Mouse (Mus musculus) cortical plate, adult 2 months (tissue): ENCODE results near the gene Mbtps1.

Source experiments
- CTCF ChIP-seq: fragments of 200-500 bp; IDR thresholded peaks from 2 replicates; pipeline ENCODE4 v1.5.1; 2011; ENCODE audit warnings: mild to moderate bottlenecking, control low read depth, low read length; ENCODE audit not compliant: insufficient read depth; ENCODE audit errors: extremely low read depth
- POLR2A ChIP-seq: fragments of 200-500 bp; IDR thresholded peaks from 2 replicates; pipeline ENCODE4 v1.6.1; 2011; ENCODE audit warnings: mild to moderate bottlenecking, low read length, control low read depth; ENCODE audit not compliant: insufficient read depth; ENCODE audit errors: extremely low read depth

DNA sequence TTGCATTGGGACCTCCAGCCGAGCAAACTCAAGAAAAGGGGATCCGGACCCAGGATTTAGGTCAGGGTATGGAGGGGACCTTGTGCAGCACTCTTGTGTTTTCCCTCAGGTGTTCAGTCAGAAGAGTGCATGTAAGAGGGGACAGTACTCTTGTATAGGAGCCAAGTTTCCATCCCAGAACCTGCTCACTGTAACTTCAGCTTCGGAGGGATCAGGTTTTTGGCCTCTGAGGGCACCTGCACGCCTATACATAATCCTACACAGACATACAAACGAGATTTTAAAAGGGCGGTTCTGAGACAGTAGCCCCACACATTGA is 826 bp upstream of the Mbtps1 start:
- no peak for TF ChIP-seq CTCF
- TF ChIP-seq POLR2A = no peak
